Mouse (Mus musculus) hindbrain, embryonic 15.5 days (tissue): ENCODE results near the gene Rad51. TPM values are rescaled to one million over a fixed set of nuclear protein-coding genes. Genes with fewer than 3 reads are reported as not detected.

Source experiments
- ATAC-seq: fragments of 200-750 bp; cut with Nextera tagmentation; 2 replicates; pipeline ENCODE4 v1.8.0; 2017; ENCODE audit warnings: low read depth, moderate number of reproducible peaks, moderate TSS enrichment; ENCODE audit not compliant: low FRiP score
- H3K27ac ChIP-seq: fragments of 300-500 bp; sonication (generic); replicated peaks from 2 replicates; pipeline ENCODE4 v1.5.1; 2015; ENCODE audit warnings: mild to moderate bottlenecking, inconsistent platforms
- H3K27me3 ChIP-seq: fragments of 300-500 bp; sonication (generic); 2 replicates; pipeline ENCODE4 v1.6.1; 2015; ENCODE audit warnings: control low read depth, inconsistent platforms
- H3K36me3 ChIP-seq: fragments of 300-500 bp; sonication (generic); 2 replicates; pipeline ENCODE4 v1.6.1; 2015; ENCODE audit warnings: control low read depth, inconsistent platforms
- H3K4me1 ChIP-seq: fragments of 300-500 bp; sonication (generic); replicated peaks from 2 replicates; pipeline ENCODE4 v1.6.1; 2015; ENCODE audit warnings: control low read depth, inconsistent platforms
- H3K4me2 ChIP-seq: fragments of 300-500 bp; sonication (generic); 2 replicates; pipeline ENCODE4 v1.6.1; 2015; ENCODE audit warnings: moderate library complexity, mild to moderate bottlenecking, inconsistent platforms
- H3K4me3 ChIP-seq: fragments of 300-500 bp; sonication (generic); 2 replicates; pipeline ENCODE4 v1.5.1; 2015; ENCODE audit warnings: mild to moderate bottlenecking, inconsistent platforms
- H3K9ac ChIP-seq: fragments of 300-500 bp; sonication (generic); 2 replicates; pipeline ENCODE4 v1.6.1; 2015; ENCODE audit warnings: inconsistent platforms
- H3K9me3 ChIP-seq: fragments of 300-500 bp; sonication (generic); 2 replicates; pipeline ENCODE4 v1.6.1; 2016; ENCODE audit warnings: control low read depth, inconsistent platforms
- WGBS: fragments of 180-500 bp; shearing (Covaris S2); methylation state at CpG from one replicate; pipeline ENCODE4 v1.1.7; 2015; 5-methylcytosine and 5-hydroxymethylcytosine counted together
- polyA plus RNA-seq: library from polyadenylated mRNA; unstranded; fragments of >200 nt; fragmentation: Nextera tagmentation; extraction: Ambion mirVana; gene quantifications from 2 replicates; pipeline ENCODE4 v1.2.1, GENCODE M21; 2015

Gene Rad51
- polyA plus RNA-seq, 1 experiment from 2014 or later, result 12.7 TPM

GRCm38 (mm10) chr2:119182914-119183313 is 70.3 kb downstream of the Rad51 start:
- 84% methylated on average over 7 of the region's 7 CpGs for whole genome bisulfite sequencing

GRCm38 (mm10) chr2:119189029-119189710 is 76.6 kb downstream of the Rad51 start:
- Histone ChIP-seq H3K4me3 (peak overlapping the region; percentile 19), H3K4me1 (peaks cover 6% of the 10 kb centered on the region), H3K9me3 (no peaks in the 10 kb centered on the region), H3K4me2 (peak overlapping the region; percentile 54), H3K9ac (no peak overlapping the region), H3K27me3 (no peaks in the 10 kb centered on the region), H3K36me3 (peaks cover 6% of the 10 kb centered on the region; the same call in 1 of the 2 replicates), H3K27ac (no peak overlapping the region)
- WGBS, result 7% methylated on average over 15 of the region's 15 CpGs
- ATAC-seq, result peak; percentile 85

More at GRCm38 (mm10) chr2:119182914-119183313, 70.3 kb downstream of the Rad51 start:
- Histone ChIP-seq H3K9ac (no peak overlapping the region), H3K4me1 (no peaks in the 10 kb centered on the region), H3K27ac (no peak overlapping the region), H3K27me3 (no peaks in the 10 kb centered on the region), H3K36me3 (peaks cover 45% of the 10 kb centered on the region), H3K4me2 (no peak overlapping the region), H3K4me3 (no peak overlapping the region), H3K9me3 (no peaks in the 10 kb centered on the region)
- ATAC-seq, result no peak

GRCm38 (mm10) chr2:119190969-119191368 is 78.4 kb downstream of the Rad51 start:
- no peaks in the 10 kb centered on the region for H3K27me3 ChIP-seq
- 88% methylated on average over 5 of the region's 5 CpGs for WGBS
- no peaks in the 10 kb centered on the region for H3K36me3 ChIP-seq
- H3K4me3 ChIP-seq, result no peak overlapping the region
- H3K4me1 ChIP-seq, result peaks cover 6% of the 10 kb centered on the region
- no peak overlapping the region for H3K4me2 ChIP-seq
- H3K9ac ChIP-seq, result no peak overlapping the region
- no peak for ATAC-seq
- H3K27ac ChIP-seq, result no peak overlapping the region
- H3K9me3 ChIP-seq, result no peaks in the 10 kb centered on the region

GRCm38 (mm10) chr2:119194140-119194539 is 81.5 kb downstream of the Rad51 start:
- H3K36me3 ChIP-seq, result no peaks in the 10 kb centered on the region
- no peaks in the 10 kb centered on the region for H3K27me3 ChIP-seq
- no peak for ATAC-seq
- H3K4me2 ChIP-seq, result no peak overlapping the region
- no peak overlapping the region for H3K9ac ChIP-seq
- no peaks in the 10 kb centered on the region for H3K9me3 ChIP-seq
- peaks cover 9% of the 10 kb centered on the region for H3K4me1 ChIP-seq
- no peak overlapping the region for H3K4me3 ChIP-seq
- 85% methylated on average over 5 of the region's 5 CpGs for WGBS
- H3K27ac ChIP-seq, result no peak overlapping the region

- H3K4me3 ChIP-seq, result no peak overlapping the region
Measured at GRCm38 (mm10) chr2:119196316-119197108, 83.9 kb downstream of the Rad51 start.

More at GRCm38 (mm10) chr2:119196316-119197108, 83.9 kb downstream of the Rad51 start:
- 49% methylated on average over 4 of the region's 4 CpGs for WGBS
- H3K36me3 ChIP-seq, result no peaks in the 10 kb centered on the region
- no peak for ATAC-seq
- no peaks in the 10 kb centered on the region for H3K27me3 ChIP-seq
- peaks cover 9% of the 10 kb centered on the region; the same call in 1 of the 2 replicates for H3K4me1 ChIP-seq
- H3K27ac ChIP-seq, result no peak overlapping the region
- no peak overlapping the region for H3K4me2 ChIP-seq
- H3K9me3 ChIP-seq, result no peaks in the 10 kb centered on the region
- H3K9ac ChIP-seq, result no peak overlapping the region

Other genes starting within 250 kb of the Rad51 start
- gene Bahd1, start 212.4 kb upstream of the Rad51 start, polyA plus RNA-seq, result 8.0 and 8.9 TPM in 2 replicates
- 6.2 and 6.9 TPM in 2 replicates for gene Chst14, start 186.3 kb upstream of the Rad51 start, polyA plus RNA-seq
- 37.0 and 39.0 TPM in 2 replicates for gene Ccdc32, start 83.4 kb upstream of the Rad51 start, polyA plus RNA-seq
- gene Rpusd2, start 78.0 kb upstream of the Rad51 start, polyA plus RNA-seq, result 3.7 and 4.8 TPM in 2 replicates
- gene Knl1, start 65.7 kb upstream of the Rad51 start, polyA plus RNA-seq, result 10.3 and 11.8 TPM in 2 replicates
- gene Rmdn3, start 44.2 kb downstream of the Rad51 start, polyA plus RNA-seq, result 45.2 and 45.8 TPM in 2 replicates
- gene Gchfr, start 55.0 kb downstream of the Rad51 start, polyA plus RNA-seq, result 9.4 and 10.0 TPM in 2 replicates
- gene Gm14137, start 61.7 kb downstream of the Rad51 start, polyA plus RNA-seq, result 0.83 and 0.97 TPM in 2 replicates
- 58.9 and 68.5 TPM in 2 replicates for gene Zfyve19, start 95.8 kb downstream of the Rad51 start, polyA plus RNA-seq
- 22.6 and 24.8 TPM in 2 replicates for gene Dnajc17, start 96.0 kb downstream of the Rad51 start, polyA plus RNA-seq
- gene Ppp1r14d, start 117.1 kb downstream of the Rad51 start, polyA plus RNA-seq, result not detected in 2 replicates
- 0.96 and 0.99 TPM in 2 replicates for gene Spint1, start 124.6 kb downstream of the Rad51 start, polyA plus RNA-seq
- gene Rhov, start 158.5 kb downstream of the Rad51 start, polyA plus RNA-seq, result 44.2 and 45.5 TPM in 2 replicates
- 27.3 and 30.2 TPM in 2 replicates for gene Vps18, start 175.9 kb downstream of the Rad51 start, polyA plus RNA-seq
- gene Dll4, start 213.0 kb downstream of the Rad51 start, polyA plus RNA-seq, result 5.0 and 5.1 TPM in 2 replicates
- 10.7 and 11.6 TPM in 2 replicates for gene Chac1, start 238.4 kb downstream of the Rad51 start, polyA plus RNA-seq